Mouse (Mus musculus): ENCODE measurements around the gene Ttll13.

DNA sequence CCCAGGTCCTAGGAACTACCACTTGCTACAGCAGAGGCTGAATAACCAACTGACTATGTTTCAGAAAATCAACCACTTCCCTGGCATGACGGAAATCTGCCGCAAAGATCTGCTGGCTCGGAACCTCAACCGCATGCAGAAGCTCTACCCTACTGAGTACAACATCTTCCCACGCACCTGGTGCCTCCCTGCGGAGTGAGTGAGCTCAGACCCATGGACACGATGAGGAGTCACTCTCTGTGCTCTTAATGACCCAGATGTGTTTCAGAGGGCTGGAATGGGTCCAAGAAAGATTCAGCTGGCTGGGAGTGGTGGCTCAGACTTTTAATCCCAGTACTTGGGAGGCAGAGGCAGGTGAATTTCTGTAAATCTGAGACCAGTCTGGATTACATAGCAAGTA lies 6.3 kb downstream of the Ttll13 start:
- TF ChIP-seq POLR2A (IDR thresholded peaks at IDR 0.05; ENCODE audit: insufficient read depth, low read length) (no peak), CTCF (IDR thresholded peaks at IDR 0.05; ENCODE audit: low read depth, low read length) (no peak), EP300 (IDR thresholded peaks at IDR 0.05; ENCODE audit: insufficient read depth, low read depth, low read length) (no peak)

Data from ES-Bruce4 (cell line).